In the genomic region with DNA sequence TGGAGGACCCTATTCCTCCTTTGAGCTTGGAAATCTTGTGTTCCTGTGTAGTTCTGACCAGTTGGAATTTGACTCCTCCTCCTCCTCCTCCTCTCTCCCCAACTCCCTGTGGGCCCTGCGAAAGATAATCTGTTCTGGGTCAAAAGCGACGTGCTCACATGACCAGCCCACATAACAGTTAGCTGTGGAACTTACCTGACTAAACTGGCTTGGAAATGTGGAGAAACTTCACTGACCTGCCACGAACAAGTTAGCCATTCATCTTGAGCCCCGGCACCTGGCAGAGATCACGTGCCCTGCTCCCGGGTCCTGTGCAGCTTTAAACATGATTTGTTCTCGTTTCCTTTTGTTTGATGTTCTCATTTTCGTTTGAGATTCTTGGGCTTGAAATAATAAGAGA, we compare ENCODE assay signal across 9 mouse cellular contexts.
A peak's percentile ranks its signal among the peaks of the same experiment; 100 is the strongest.
DNase-seq lines count a peak whose midpoint lies in the region; ATAC-seq and TF ChIP-seq lines count a peak whose summit lies in the region.
"Had no signal": no experiment of that assay in that cellular context is flagged by ENCODE, and none has a peak within 500 bp of the region (broad histone marks: within the 10 kb centered on the region; RNA-seq: fewer than 3 reads in every experiment).

No protein-coding gene starts in this region.

- peak in 1 of 2 experiments; percentile 3; a peak in 1 of 4 replicates for TF ChIP-seq EP300 in MEL (IDR thresholded peaks at IDR 0.05; ENCODE audit: low read depth in 1 of 2, low read length in 2 of 2)

- H3K27me3 ChIP-seq in MEL (ENCODE audit: control insufficient read depth in 1 of 2, insufficient read depth in 2 of 2, low read length in 2 of 2), result no peaks in the 10 kb centered on the region
- no peaks in the 10 kb centered on the region for H3K27me3 ChIP-seq in liver, embryonic 12.5 days (replicated peaks)
- no peaks in the 10 kb centered on the region; the same call in 1 of the 2 replicates for H3K27me3 ChIP-seq in cerebellum, adult 2 months (ENCODE audit: control insufficient read depth, insufficient read depth, low read length)

- H3K4me2 ChIP-seq in liver, embryonic 12.5 days, result peak overlapping the region; percentile 35

- no peak for ATAC-seq in liver, embryonic 12.5 days

- intact Hi-C loops in left cerebral cortex, postnatal 36 days (cut with DNase I), result loop anchor here (10.0 kb wide), 1 partner anchor 200 kb away; no protein-coding TSS in a partner anchor

- H3K4me1 ChIP-seq in MEL (ENCODE audit: control insufficient read depth in 1 of 2, insufficient read depth in 2 of 2, low read length in 2 of 2), result peaks cover 24 to 43% of the 10 kb centered on the region in 2 experiments
- peaks cover 79% of the 10 kb centered on the region for H3K4me1 ChIP-seq in liver, embryonic 12.5 days
- H3K4me1 ChIP-seq in cerebellum, adult 2 months (ENCODE audit: control insufficient read depth, insufficient read depth, low read length), result no peaks in the 10 kb centered on the region

- WGBS in liver, embryonic 12.5 days (ENCODE audit: insufficient replicate concordance), result 30% methylated on average over 9 of the region's 9 CpGs
- WGBS in cerebellum, adult 2 months, result 67% methylated on average over 9 of the region's 9 CpGs

- peaks cover 0 to 28% of the 10 kb centered on the region in 2 experiments; a peak in 2 of 4 replicates for H3K36me3 ChIP-seq in MEL (ENCODE audit: control insufficient read depth in 1 of 2, insufficient read depth in 2 of 2, low read length in 2 of 2)
- H3K36me3 ChIP-seq in liver, embryonic 12.5 days, result peaks cover 3% of the 10 kb centered on the region; the same call in 1 of the 2 replicates

- H3K79me2 ChIP-seq in MEL (ENCODE audit: control insufficient read depth, insufficient read depth, low read length, poor library complexity), result no peaks in the 10 kb centered on the region

- H3K9ac ChIP-seq in MEL (ENCODE audit: control insufficient read depth, low read depth, low read length, poor library complexity, severe bottlenecking), result no peak overlapping the region
- H3K9ac ChIP-seq in liver, embryonic 12.5 days, result no peak overlapping the region; the same call in 1 of the 2 replicates

- TF ChIP-seq CTCF in MEL (IDR thresholded peaks at IDR 0.05 in 2 of 3, conservative IDR thresholded peaks at IDR 0.05 in 1 of 3; ENCODE audit: control insufficient read depth in 1 of 3, insufficient read depth in 1 of 3, low read depth in 2 of 3, low read length in 3 of 3, poor library complexity in 1 of 3, severe bottlenecking in 1 of 3), result no peak
- TF ChIP-seq CTCF in cerebellum, adult 2 months (IDR thresholded peaks at IDR 0.05; ENCODE audit: borderline replicate concordance, insufficient read depth, low read depth, low read length), result no peak

- no peak overlapping the region for H3K4me3 ChIP-seq in MEL (ENCODE audit: control insufficient read depth in 1 of 2, insufficient read depth in 1 of 2, low read depth in 2 of 2, low read length in 2 of 2)
- no peak overlapping the region for H3K4me3 ChIP-seq in liver, embryonic 12.5 days
- no peak overlapping the region for H3K4me3 ChIP-seq in cerebellum, adult 2 months (replicated peaks; ENCODE audit: insufficient read depth, low read depth, low read length)
- H3K4me3 ChIP-seq: myocyte had no signal

- no peaks in the 10 kb centered on the region for H3K9me3 ChIP-seq in MEL (replicated peaks; ENCODE audit: insufficient read depth, low read length)
- no peaks in the 10 kb centered on the region for H3K9me3 ChIP-seq in liver, embryonic 12.5 days (replicated peaks)

- TF ChIP-seq POLR2A in MEL (IDR thresholded peaks at IDR 0.05; ENCODE audit: control insufficient read depth in 1 of 2, insufficient read depth in 1 of 2, low read depth in 1 of 2, low read length in 2 of 2, poor library complexity in 1 of 2), result no peak
- TF ChIP-seq POLR2A in cerebellum, adult 2 months (IDR thresholded peaks at IDR 0.05; ENCODE audit: borderline replicate concordance, insufficient read depth, low read length), result no peak

- peak overlapping the region; percentile 49 for H3K27ac ChIP-seq in MEL (ENCODE audit: control insufficient read depth, low read depth, low read length)
- H3K27ac ChIP-seq in liver, embryonic 12.5 days, result peak overlapping the region; percentile 84
- H3K27ac ChIP-seq in cerebellum, adult 2 months (ENCODE audit: insufficient read depth, low read length), result no peak overlapping the region

- DNase-seq in MEL (ENCODE audit: low read depth, low spot score), result peak; percentile 20
- peak; percentile 56 for DNase-seq in embryo, embryonic 11 days
- DNase-seq in kidney, adult 18-20 months, result peak; percentile 79
- DNase-seq in cerebellum, adult 2 months, result no peak
- DNase-seq in left cerebral cortex, postnatal 36 days (ENCODE audit: low spot score in 2 of 2), result no peak
- no peak for DNase-seq in left cerebral cortex, adult 8-10 months (ENCODE audit: low spot score in 2 of 2)
- DNase-seq in right cerebral cortex, postnatal 36 days (ENCODE audit: low spot score in 2 of 2), result no peak

- TF ChIP-seq RAD21 in MEL (IDR thresholded peaks at IDR 0.05; ENCODE audit: low read depth, low read length), result no peak

TF ChIP-seq in MEL, 35 proteins besides CTCF, POLR2A, EP300 and RAD21:
- TF ChIP-seq USF1 (IDR thresholded peaks at IDR 0.05; ENCODE audit: low read depth, low read length) (peak; percentile 69; the same call in 1 of the 2 replicates), GABPA (IDR thresholded peaks at IDR 0.05; ENCODE audit: low read depth, low read length) (no peak), RCOR1 (IDR thresholded peaks at IDR 0.05; ENCODE audit: low read depth, low read length) (no peak), TBP (IDR thresholded peaks at IDR 0.05; ENCODE audit: low read depth, low read length) (no peak), USF2 (IDR thresholded peaks at IDR 0.05; ENCODE audit: borderline replicate concordance in 1 of 2, insufficient read depth in 1 of 2, low read depth in 1 of 2, low read length in 2 of 2) (0 out of 4 replicates have a peak, but pooled peaks of 1 of the 2 experiments have one; percentile 31), MEF2A (IDR thresholded peaks at IDR 0.05; ENCODE audit: extremely low read depth, insufficient replicate concordance, low read depth, low read length, poor library complexity, severe bottlenecking) (no peak), UBTF (IDR thresholded peaks at IDR 0.05; ENCODE audit: borderline replicate concordance, insufficient read depth, low read depth, low read length) (no peak), NELFE (IDR thresholded peaks at IDR 0.05; ENCODE audit: low read depth, low read length) (no peak), ZMIZ1 (IDR thresholded peaks at IDR 0.05; ENCODE audit: low read depth, low read length) (no peak), MYC (IDR thresholded peaks at IDR 0.05; ENCODE audit: low read depth, low read length) (no peak), POLR2AphosphoS5 (IDR thresholded peaks at IDR 0.05; ENCODE audit: borderline replicate concordance, low read depth, low read length) (no peak), MAX (IDR thresholded peaks at IDR 0.05; ENCODE audit: low read length) (no peak)

Comparison
In these comparisons a context has a peak if more than half of its experiments do, and no peak if none do; other contexts are left out.
1. DNase-seq: peak in MEL (single experiment), embryo, embryonic 11 days (single experiment) and kidney, adult 18-20 months (single experiment); none in cerebellum, adult 2 months (0 of 2), left cerebral cortex, postnatal 36 days (0 of 2), left cerebral cortex, adult 8-10 months (0 of 2) and right cerebral cortex, postnatal 36 days (0 of 2).